Mouse (Mus musculus) brain, embryonic 14.5 days (tissue): ENCODE measurements around the gene Apod.

Experiments used
- CTCF ChIP-seq: fragments of 200-500 bp; IDR thresholded peaks from 2 replicates; pipeline ENCODE4 v1.5.1; 2012; ENCODE audit warnings: inconsistent platforms, mild to moderate bottlenecking, moderate library complexity, borderline replicate concordance; ENCODE audit not compliant: insufficient read depth, insufficient read length; ENCODE audit errors: extremely low read depth
- POLR2A ChIP-seq: fragments of 200-500 bp; IDR thresholded peaks from 2 replicates; pipeline ENCODE4 v1.6.1; 2012; ENCODE audit warnings: mild to moderate bottlenecking, inconsistent platforms, borderline replicate concordance; ENCODE audit not compliant: poor library complexity, insufficient read depth, insufficient read length, severe bottlenecking; ENCODE audit errors: extremely low read depth

- peak; percentile 52; the same call in 1 of the 2 replicates for TF ChIP-seq CTCF
- TF ChIP-seq POLR2A, result no peak
Measured at GRCm38 (mm10) chr16:31352996-31353395, 38.4 kb upstream of the Apod start.
